ENCODE assay signal across 14 mouse cellular contexts in genomic region chr12:94252957-94253633, GRCm38 (mm10).
DNase-seq lines count a peak whose midpoint lies in the region; ATAC-seq and TF ChIP-seq lines count a peak whose summit lies in the region.
"Had no signal": no experiment of that assay in that cellular context is flagged by ENCODE, and none has a peak within 500 bp of the region (broad histone marks: within the 10 kb centered on the region; RNA-seq: fewer than 3 reads in every experiment).

No protein-coding gene starts in this region.

- no peaks in the 10 kb centered on the region for H3K4me1 ChIP-seq in kidney, embryonic 15.5 days
- peaks cover 6% of the 10 kb centered on the region for H3K4me1 ChIP-seq in embryonic facial prominence, embryonic 13.5 days
- H3K4me1 ChIP-seq in lung, postnatal 0 days (ENCODE audit: insufficient read depth, low read depth, low read length), result no peaks in the 10 kb centered on the region

- 0 out of 2 replicates have a peak, but pooled peaks have one; percentile 3 for TF ChIP-seq EP300 in lung, postnatal 0 days (IDR thresholded peaks at IDR 0.05)

- TF ChIP-seq CTCF in lung, postnatal 0 days (IDR thresholded peaks at IDR 0.05), result no peak

- no peaks in the 10 kb centered on the region for H3K27me3 ChIP-seq in kidney, embryonic 15.5 days
- no peaks in the 10 kb centered on the region for H3K27me3 ChIP-seq in embryonic facial prominence, embryonic 13.5 days
- H3K27me3 ChIP-seq in lung, postnatal 0 days (replicated peaks; ENCODE audit: insufficient read depth, low read length), result no peaks in the 10 kb centered on the region

- H3K36me3 ChIP-seq in kidney, embryonic 15.5 days, result no peaks in the 10 kb centered on the region
- H3K36me3 ChIP-seq in embryonic facial prominence, embryonic 13.5 days, result no peaks in the 10 kb centered on the region
- H3K36me3 ChIP-seq in lung, postnatal 0 days (ENCODE audit: insufficient read depth, low read length), result no peaks in the 10 kb centered on the region

- H3K4me3 ChIP-seq in kidney, embryonic 15.5 days (replicated peaks), result no peak overlapping the region
- H3K4me3 ChIP-seq in embryonic facial prominence, embryonic 13.5 days, result no peak overlapping the region
- no peak overlapping the region for H3K4me3 ChIP-seq in lung, postnatal 0 days (ENCODE audit: low read depth, low read length)
- H3K4me3 ChIP-seq: gastrocnemius, adult 2 months; myocyte had no signal

- H3K9ac ChIP-seq in kidney, embryonic 15.5 days, result no peak overlapping the region
- no peak overlapping the region for H3K9ac ChIP-seq in embryonic facial prominence, embryonic 13.5 days
- no peak overlapping the region for H3K9ac ChIP-seq in lung, postnatal 0 days (replicated peaks; ENCODE audit: low read depth)
- H3K9ac ChIP-seq: hindbrain, embryonic 14.5 days had no signal

- WGBS in kidney, embryonic 15.5 days, result 21% methylated on average over 8 of the region's 8 CpGs
- 15% methylated on average over 8 of the region's 8 CpGs for WGBS in embryonic facial prominence, embryonic 13.5 days
- 33% methylated on average over 8 of the region's 8 CpGs for WGBS in lung, postnatal 0 days

- no peak overlapping the region for H3K27ac ChIP-seq in kidney, embryonic 15.5 days
- H3K27ac ChIP-seq in embryonic facial prominence, embryonic 13.5 days, result no peak overlapping the region
- no peak overlapping the region for H3K27ac ChIP-seq in lung, postnatal 0 days (ENCODE audit: low read length)
- H3K27ac ChIP-seq: gastrocnemius, adult 2 months; hindbrain, embryonic 14.5 days had no signal

- no peaks in the 10 kb centered on the region for H3K9me3 ChIP-seq in kidney, embryonic 15.5 days (replicated peaks)
- no peaks in the 10 kb centered on the region for H3K9me3 ChIP-seq in embryonic facial prominence, embryonic 13.5 days
- H3K9me3 ChIP-seq in lung, postnatal 0 days (ENCODE audit: low read length), result no peaks in the 10 kb centered on the region

- no peak overlapping the region for H3K4me2 ChIP-seq in kidney, embryonic 15.5 days
- no peak overlapping the region for H3K4me2 ChIP-seq in embryonic facial prominence, embryonic 13.5 days
- H3K4me2 ChIP-seq in lung, postnatal 0 days (replicated peaks; ENCODE audit: low read depth, low read length), result no peak overlapping the region
- H3K4me2 ChIP-seq: hindbrain, embryonic 14.5 days had no signal

- DNase-seq in kidney, postnatal 10 days, result no peak
- peak; percentile 80 for DNase-seq in embryo, embryonic 10.5 days (ENCODE audit: low spot score)
- peak; percentile 56 for DNase-seq in lung, postnatal 0 days (ENCODE audit: low spot score)
- no peak for DNase-seq in layer of hippocampus, adult 8-10 months (ENCODE audit: low spot score in 2 of 2)
- no peak for DNase-seq in frontal cortex, postnatal 10 days (ENCODE audit: low spot score in 2 of 2)
- no peak for DNase-seq in right cerebral cortex, postnatal 14 days
- DNase-seq: adrenal gland, adult 8-10 months; cerebellum, adult 11 months; gastrocnemius, adult 2 months; thymus, postnatal 4 days had no signal

- peak; percentile 71 for ATAC-seq in kidney, embryonic 15.5 days (replicated peaks; ENCODE audit: low FRiP score)
- ATAC-seq in embryonic facial prominence, embryonic 13.5 days (ENCODE audit: insufficient number of reproducible peaks, insufficient read depth, low FRiP score, low TSS enrichment, low read depth), result 0 out of 2 replicates have a peak, but pooled peaks have one; percentile 56
- ATAC-seq in lung, postnatal 0 days, result peak; percentile 56

Comparison
In these comparisons a context has a peak if more than half of its experiments do, and no peak if none do; other contexts are left out.
1. DNase-seq: peak in embryo, embryonic 10.5 days (single experiment) and lung, postnatal 0 days (single experiment); none in kidney, postnatal 10 days (single experiment), layer of hippocampus, adult 8-10 months (0 of 2), frontal cortex, postnatal 10 days (0 of 2) and right cerebral cortex, postnatal 14 days (single experiment).
2. Peak in every context shown above with its lines, with median percentiles within 50 percentile points of each other: ATAC-seq.